Mouse (Mus musculus): ENCODE measurements around the gene Hoxd12.

Gene Hoxd12

GRCm38 (mm10) chr2:74704999-74705466 lies 30.2 kb downstream of the Hoxd12 start:
- in situ Hi-C loops (cut with MboI, MseI) = loop anchor here in 1 of 2 experiments (5.0 kb wide), 2 partner anchors 362 to 437 kb away; no protein-coding TSS in a partner anchor

- in situ Hi-C loops (cut with MboI, MseI) = no loop called here
Measured at GRCm38 (mm10) chr2:74705467-74706089, 30.8 kb downstream of the Hoxd12 start.

DNA sequence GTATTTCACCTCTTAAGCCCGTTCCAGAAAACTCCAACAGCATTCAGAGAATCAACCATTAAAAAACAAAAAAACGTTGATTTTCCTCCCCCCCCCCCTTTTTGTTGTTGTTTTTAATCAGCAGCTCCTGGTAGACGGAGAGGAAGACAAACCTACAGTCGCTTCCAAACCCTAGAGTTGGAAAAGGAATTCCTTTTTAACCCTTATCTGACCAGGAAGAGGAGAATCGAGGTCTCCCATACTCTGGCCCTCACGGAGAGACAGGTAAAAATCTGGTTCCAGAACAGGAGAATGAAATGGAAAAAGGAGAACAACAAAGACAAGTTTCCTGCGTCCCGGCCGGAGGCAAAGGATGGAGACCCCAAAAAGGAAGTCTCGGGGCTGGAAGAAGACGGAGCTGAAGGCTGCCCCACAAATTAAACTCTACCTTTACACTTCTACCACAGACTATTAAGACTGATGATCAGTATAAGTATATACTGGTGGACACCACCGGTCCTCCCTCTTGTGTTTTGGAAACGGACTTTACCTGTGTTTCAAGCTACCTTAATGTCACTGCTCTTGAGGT lies 31.7 kb downstream of the Hoxd12 start:
- in situ Hi-C loops (cut with MboI, MseI) = no loop called here

- in situ Hi-C loops (cut with MboI, MseI) = no loop called here
Measured at GRCm38 (mm10) chr2:74707599-74707998, 32.8 kb downstream of the Hoxd12 start.

DNA sequence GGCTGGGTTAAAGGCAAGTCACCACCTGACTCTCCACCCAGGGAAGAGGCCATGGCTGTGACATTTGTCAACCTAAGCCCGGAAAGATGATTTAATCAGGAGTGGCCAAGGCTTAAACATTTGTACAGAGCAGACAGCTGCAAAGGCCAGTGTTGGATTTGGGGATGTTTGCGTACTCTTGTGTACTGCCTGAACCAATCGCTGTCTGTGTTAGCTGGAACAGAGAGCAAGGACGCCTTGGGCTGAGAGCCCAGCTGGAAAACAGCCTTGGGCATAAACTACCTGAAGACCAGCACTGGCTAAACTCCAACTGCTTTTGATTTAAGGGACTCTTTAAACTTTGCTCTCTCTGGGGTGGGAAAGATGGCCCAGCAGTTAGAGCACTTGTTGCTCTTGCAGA lies 33.9 kb downstream of the Hoxd12 start:
- in situ Hi-C loops (cut with MboI, MseI) = no loop called here

DNA sequence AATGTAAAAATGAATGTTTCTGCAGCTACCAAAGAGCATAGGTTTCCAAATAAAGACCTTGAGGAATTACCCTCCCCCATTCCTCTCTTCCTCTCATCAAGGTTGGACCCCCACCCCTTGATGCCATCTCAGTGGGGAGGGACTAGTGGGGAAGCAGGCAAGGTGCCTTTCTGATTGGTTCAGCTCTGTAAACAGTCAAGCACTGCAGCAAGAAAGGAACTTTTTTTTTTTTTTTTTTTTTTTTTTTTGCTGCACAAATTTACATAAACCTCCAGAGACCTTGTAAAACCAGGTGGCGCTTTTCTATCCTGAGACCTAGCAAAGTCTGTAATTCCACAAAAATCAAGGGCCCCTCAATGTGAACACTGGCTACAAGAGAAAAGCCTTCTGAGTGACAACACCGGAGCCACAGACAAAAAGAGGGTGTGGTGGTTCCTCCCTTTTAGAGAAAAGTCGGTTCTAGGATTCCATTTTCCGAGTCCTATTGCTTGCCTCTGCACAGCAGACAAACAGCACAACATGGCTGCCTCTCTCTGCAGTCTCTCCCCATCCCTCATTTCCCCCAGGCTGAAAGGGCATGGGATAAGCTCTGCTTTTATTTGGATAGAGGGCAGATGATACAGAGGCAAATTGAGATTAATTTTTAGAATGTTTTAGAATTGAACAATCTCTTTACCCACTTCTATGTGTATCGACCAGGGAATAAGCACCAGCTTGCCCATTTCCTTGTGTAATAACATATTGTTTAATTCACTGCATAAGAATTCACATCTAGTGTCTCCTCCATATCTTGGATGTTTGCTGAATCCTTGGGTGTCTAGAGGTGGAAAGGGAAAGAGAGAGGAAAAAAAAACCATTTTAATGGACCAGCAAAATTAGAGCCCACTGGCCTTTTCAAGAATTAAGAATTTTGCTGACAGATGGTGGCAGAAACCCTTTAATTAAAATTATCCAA lies 34.9 kb downstream of the Hoxd12 start:
- in situ Hi-C loops (cut with MboI, MseI) = loop anchor here in 1 of 2 experiments (10.0 kb wide), 1 partner anchor 875 kb away; no protein-coding TSS in a partner anchor

DNA sequence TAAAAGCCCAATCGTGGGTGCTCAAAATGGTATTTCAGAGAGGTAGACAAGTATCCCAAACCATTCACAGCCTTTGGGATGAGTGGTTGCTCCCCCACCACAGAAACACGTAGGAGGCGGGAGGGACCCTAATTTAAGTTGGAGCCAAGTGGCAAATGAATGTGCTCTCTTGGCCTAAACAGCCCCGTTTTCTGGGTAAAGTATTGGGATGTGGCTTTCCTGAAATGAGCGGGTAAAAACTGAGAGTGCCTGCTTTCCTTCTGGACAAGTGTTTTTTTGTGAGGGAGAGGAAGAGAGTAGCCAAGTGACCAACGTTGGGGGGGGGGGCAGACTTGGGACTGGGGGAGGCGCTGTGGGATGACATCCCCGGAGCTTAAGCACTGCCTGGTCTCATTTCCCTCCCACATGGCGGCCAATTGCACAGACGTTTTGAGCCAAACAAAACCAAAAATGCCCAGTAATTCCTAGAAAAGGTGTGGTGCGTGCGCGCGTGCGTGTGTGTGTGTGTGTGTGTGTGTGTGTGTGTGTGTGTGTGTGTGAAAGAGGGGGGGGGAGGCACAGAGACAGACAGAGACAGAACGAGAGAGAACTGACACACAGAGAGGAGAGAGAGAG lies 36.2 kb downstream of the Hoxd12 start:
- in situ Hi-C loops (cut with MboI, MseI) = loop anchor here in 1 of 2 experiments (10.0 kb wide), 1 partner anchor 874 kb away; no protein-coding TSS in a partner anchor

GRCm38 (mm10) chr2:74711721-74712621 lies 37.2 kb downstream of the Hoxd12 start, which contains the start of the genes Hoxd3 and Hoxd4:
Hoxd3 (plus strand) TSS chr2:74711927.
Hoxd4 (plus strand) TSS chr2:74711929.
- in situ Hi-C loops (cut with MboI, MseI) = loop anchor here in 1 of 2 experiments (10.0 kb wide), 1 partner anchor 873 kb away; no protein-coding TSS in a partner anchor

- in situ Hi-C loops (cut with MboI, MseI) = loop anchor here in 1 of 2 experiments (10.0 kb wide), 1 partner anchor 871 kb away; no protein-coding TSS in a partner anchor
Measured at GRCm38 (mm10) chr2:74713239-74714150, 38.7 kb downstream of the Hoxd12 start.

DNA sequence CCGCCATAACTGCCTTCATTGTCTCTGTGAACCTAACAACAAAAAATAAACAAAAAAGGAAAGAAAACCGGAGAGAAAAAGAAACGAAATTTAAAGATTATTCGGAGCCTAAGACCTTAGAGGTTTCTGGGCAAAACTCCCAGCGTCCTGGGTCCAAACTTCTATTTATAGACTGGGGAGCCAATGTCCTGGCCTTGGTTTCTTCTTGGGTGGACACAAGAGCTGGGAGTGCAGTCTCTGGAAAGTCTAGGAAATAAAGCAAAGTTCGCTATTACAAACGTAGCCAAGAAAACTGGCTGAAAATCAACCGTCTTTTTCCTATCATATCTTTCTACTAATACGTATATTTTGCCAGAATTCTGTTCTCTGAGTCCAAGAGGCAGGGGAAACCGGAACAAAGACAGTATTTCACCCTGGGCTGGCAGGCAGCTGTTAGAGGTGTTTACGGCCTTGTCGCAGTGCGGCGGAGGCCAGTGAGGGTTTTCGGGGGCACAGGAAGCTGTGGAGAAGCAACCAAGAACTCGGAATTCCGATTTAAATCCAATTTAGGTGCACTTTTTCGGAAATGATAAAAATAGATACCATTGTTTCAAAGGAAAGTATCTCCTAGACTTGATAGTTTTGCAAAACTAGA lies 39.5 kb downstream of the Hoxd12 start:
- in situ Hi-C loops (cut with MboI, MseI) = loop anchor here in 1 of 2 experiments (10.0 kb wide), 1 partner anchor 871 kb away; no protein-coding TSS in a partner anchor

DNA sequence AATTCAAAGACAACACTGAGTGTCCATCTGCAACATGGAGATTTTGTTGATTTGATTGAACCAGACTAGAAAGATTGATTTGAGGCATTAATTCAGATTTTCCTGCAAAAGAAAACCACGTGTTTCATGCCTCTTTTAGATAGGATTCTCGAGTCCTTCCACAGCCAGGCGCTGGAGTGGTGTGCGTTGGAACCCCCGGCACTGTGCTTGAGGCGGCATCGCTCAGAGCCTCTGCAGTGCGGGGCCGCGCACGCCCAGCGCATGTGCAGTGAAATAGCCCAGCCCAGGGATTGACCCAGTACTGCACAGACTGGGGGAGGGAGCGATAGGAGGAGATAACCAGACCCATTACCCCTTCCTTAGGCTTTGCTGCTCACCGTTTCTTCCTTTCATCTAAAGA lies 40.1 kb downstream of the Hoxd12 start:
- in situ Hi-C loops (cut with MboI, MseI) = loop anchor here (5.0 to 10.0 kb wide), 4 partner anchors 247 to 870 kb away; no protein-coding TSS in a partner anchor

GRCm38 (mm10) chr2:74715504-74716241 lies 40.9 kb downstream of the Hoxd12 start:
- in situ Hi-C loops (cut with MboI, MseI) = loop anchor here (5.0 to 10.0 kb wide), 4 partner anchors 247 to 869 kb away; no protein-coding TSS in a partner anchor

DNA sequence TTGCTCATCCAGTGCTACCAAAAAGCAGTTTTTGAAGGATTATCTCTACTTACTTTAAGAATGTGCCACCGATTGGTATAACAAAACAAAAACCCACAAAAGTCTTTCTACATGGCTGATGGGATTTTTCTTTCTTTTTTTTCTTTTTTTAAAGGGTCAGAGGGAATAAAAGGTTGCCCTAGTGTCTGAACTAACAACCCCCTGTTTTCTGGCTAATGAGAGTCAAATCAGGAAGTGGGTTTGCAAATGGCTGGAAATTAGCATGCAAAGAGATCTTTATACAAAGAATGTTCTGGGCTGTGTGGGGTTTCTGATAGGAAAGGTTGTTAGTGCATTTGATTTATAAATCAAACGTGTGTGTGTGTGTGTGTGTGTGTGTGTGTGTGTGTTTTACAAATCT lies 45.6 kb downstream of the Hoxd12 start:
- in situ Hi-C loops (cut with MboI, MseI) = no loop called here

GRCm38 (mm10) chr2:74720955-74721491 lies 46.2 kb downstream of the Hoxd12 start:
- in situ Hi-C loops (cut with MboI, MseI) = no loop called here

GRCm38 (mm10) chr2:74721882-74722281 lies 47.1 kb downstream of the Hoxd12 start:
- in situ Hi-C loops (cut with MboI, MseI) = no loop called here

- in situ Hi-C loops (cut with MboI, MseI) = no loop called here
Measured at GRCm38 (mm10) chr2:74722949-74723348, 48.1 kb downstream of the Hoxd12 start.

All from T-helper 17 cell (primary cell).